Mouse (Mus musculus) embryonic facial prominence, embryonic 14.5 days (tissue): Measurements from ENCODE around the gene Limch1. TPM values are rescaled to one million over a fixed set of nuclear protein-coding genes. Genes with fewer than 3 reads are reported as not detected.

Experiments used
- microRNA-seq: library from miRNA; unstranded; fragments of <30 nt; microRNA quantifications from one replicate; pipeline ENCODE4, GENCODE M21; 2016; ENCODE audit warnings: borderline number of aligned reads
- polyA plus RNA-seq: library from polyadenylated mRNA; unstranded; fragments of >200 nt; fragmentation: Nextera tagmentation; extraction: Ambion mirVana; gene quantifications from 2 replicates; pipeline ENCODE4 v1.2.1, GENCODE M21; 2014

Limch1 gene
- polyA plus RNA-seq, 1 experiment from 2014 or later: 71.1 TPM

Small RNAs within 50 kb of the gene (microRNA-seq; reads per million reads assigned to microRNA genes)
- not detected for gene Gm23841

Other genes with a start within 250 kb of the Limch1 start
- 39.8 and 47.9 TPM in 2 replicates for gene Apbb2, start 127.0 kb upstream of the Limch1 start, polyA plus RNA-seq
- gene Uchl1, start 69.7 kb upstream of the Limch1 start, polyA plus RNA-seq: 142 TPM in 2 replicates